Mouse (Mus musculus) erythroblast, embryonic 14.5 days (primary cell): ENCODE data around the gene Smyd3.

Experiments
- GATA1 ChIP-seq: IDR thresholded peaks from 2 replicates; pipeline ENCODE4 v1.6.1; 2012; ENCODE audit warnings: low read length, inconsistent platforms, mixed read lengths
- TAL1 ChIP-seq: IDR thresholded peaks from 3 replicates; pipeline ENCODE4 v1.6.1; 2012; ENCODE audit warnings: low read length, inconsistent platforms, mixed read lengths

GRCm38 (mm10) chr1:179384296-179384695, 133.5 kb downstream of the Smyd3 start:
- TF ChIP-seq TAL1, result no peak
- TF ChIP-seq GATA1, result no peak
